Mouse (Mus musculus) hindbrain, embryonic 16.5 days (tissue): ENCODE measurements at regions not wholly inside any gene's neighbourhood (a gene's known extent, or its start where the extent isn't known, plus 50 kb on each side); places are given as distances from the start of the nearest gene placed in this dataset.

Source experiments
- ATAC-seq: fragments of 200-750 bp; cut with Nextera tagmentation; 2 replicates; pipeline ENCODE4 v1.8.0; 2017; ENCODE audit warnings: moderate TSS enrichment, moderate library complexity
- H3K27ac ChIP-seq: fragments of 300-500 bp; sonication (generic); 2 replicates; pipeline ENCODE4 v1.5.1; 2014; ENCODE audit warnings: low read depth, mild to moderate bottlenecking, control low read depth, low read length, moderate library complexity
- H3K27me3 ChIP-seq: fragments of 300-500 bp; sonication (generic); replicated peaks from 2 replicates; pipeline ENCODE4 v1.6.1; 2014; ENCODE audit warnings: low read length; ENCODE audit not compliant: control insufficient read depth, insufficient read depth
- H3K36me3 ChIP-seq: fragments of 300-500 bp; sonication (generic); 2 replicates; pipeline ENCODE4 v1.6.1; 2014; ENCODE audit warnings: mild to moderate bottlenecking, low read length, moderate library complexity, mixed read lengths; ENCODE audit not compliant: control insufficient read depth, insufficient read depth
- H3K4me1 ChIP-seq: fragments of 300-500 bp; sonication (generic); 2 replicates; pipeline ENCODE4 v1.6.1; 2014; ENCODE audit warnings: low read depth, low read length; ENCODE audit not compliant: control insufficient read depth, insufficient read depth
- H3K4me2 ChIP-seq: fragments of 300-500 bp; sonication (generic); 2 replicates; pipeline ENCODE4 v1.6.1; 2014; ENCODE audit warnings: mild to moderate bottlenecking, low read length, control low read depth, moderate library complexity
- H3K4me3 ChIP-seq: fragments of 300-500 bp; sonication (generic); 2 replicates; pipeline ENCODE4 v1.5.1; 2014; ENCODE audit warnings: mild to moderate bottlenecking, low read length, control low read depth, moderate library complexity
- H3K9ac ChIP-seq: fragments of 300-500 bp; sonication (generic); 2 replicates; pipeline ENCODE4 v1.6.1; 2014; ENCODE audit warnings: low read depth, mild to moderate bottlenecking, control low read depth, low read length, moderate library complexity
- H3K9me3 ChIP-seq: fragments of 300-500 bp; sonication (generic); 2 replicates; pipeline ENCODE4 v1.6.1; 2014; ENCODE audit warnings: mild to moderate bottlenecking, low read length, moderate library complexity; ENCODE audit not compliant: control insufficient read depth
- WGBS: fragments of 180-500 bp; shearing (Covaris S2); extraction: QIAGEN DNeasy Blood & Tissue Kit; methylation state at CpG from one replicate; pipeline ENCODE4 v1.1.7; 2014; 5-methylcytosine and 5-hydroxymethylcytosine counted together

- Histone ChIP-seq H3K27me3 (no peaks in the 10 kb centered on the region), H3K36me3 (no peaks in the 10 kb centered on the region), H3K9me3 (no peaks in the 10 kb centered on the region), H3K27ac (no peak overlapping the region), H3K4me1 (no peaks in the 10 kb centered on the region), H3K4me3 (no peak overlapping the region), H3K4me2 (no peak overlapping the region), H3K9ac (no peak overlapping the region)
- WGBS: 96% methylated on average over 1 of the region's 1 CpGs
- ATAC-seq: no peak
Observed at GRCm38 (mm10) chr15:67419733-67420132, 919.0 kb upstream of the Lrrc6 start.

DNA sequence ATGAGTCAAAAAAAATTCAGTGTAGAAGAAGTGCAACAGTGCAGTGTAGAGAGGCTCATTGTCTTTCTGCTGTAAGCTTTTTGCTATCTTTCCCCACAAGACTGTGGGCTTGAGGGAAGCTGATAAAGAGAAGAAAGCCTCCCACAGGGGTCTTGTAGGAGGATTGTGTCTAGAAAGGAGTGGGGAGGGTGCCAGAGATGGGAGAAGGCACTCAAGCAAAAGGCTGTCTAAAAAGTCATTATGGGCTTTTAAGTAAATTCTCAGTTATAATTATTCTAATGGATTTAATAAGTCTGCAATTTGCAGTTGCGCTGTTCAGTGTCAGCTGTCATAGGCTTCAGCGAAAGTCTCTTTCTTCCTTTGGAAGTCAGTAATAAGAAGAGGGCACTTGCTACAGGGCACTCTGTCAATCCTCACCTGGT is 917.0 kb upstream of the Lrrc6 start:
- Histone ChIP-seq H3K9me3 (no peaks in the 10 kb centered on the region), H3K4me3 (no peak overlapping the region), H3K4me2 (no peak overlapping the region), H3K27me3 (no peaks in the 10 kb centered on the region), H3K36me3 (no peaks in the 10 kb centered on the region), H3K4me1 (no peaks in the 10 kb centered on the region), H3K9ac (no peak overlapping the region), H3K27ac (no peak overlapping the region)
- ATAC-seq: no peak
- WGBS: 87% methylated on average over 2 of the region's 2 CpGs

- Histone ChIP-seq H3K9me3 (no peaks in the 10 kb centered on the region), H3K4me3 (no peak overlapping the region), H3K36me3 (no peaks in the 10 kb centered on the region), H3K27ac (no peak overlapping the region), H3K9ac (no peak overlapping the region), H3K4me1 (no peaks in the 10 kb centered on the region), H3K27me3 (no peaks in the 10 kb centered on the region), H3K4me2 (no peak overlapping the region)
- ATAC-seq: no peak
- WGBS: 73% methylated on average over 2 of the region's 2 CpGs
Observed at GRCm38 (mm10) chr15:67415840-67416239, 915.1 kb upstream of the Lrrc6 start.

- H3K27me3 ChIP-seq: no peaks in the 10 kb centered on the region
- no peaks in the 10 kb centered on the region for H3K36me3 ChIP-seq
- no peaks in the 10 kb centered on the region for H3K4me1 ChIP-seq
- H3K9me3 ChIP-seq: no peaks in the 10 kb centered on the region
- H3K4me2 ChIP-seq: no peak overlapping the region
- WGBS: 91% methylated on average over 3 of the region's 3 CpGs
- no peak overlapping the region for H3K27ac ChIP-seq
- H3K9ac ChIP-seq: no peak overlapping the region
- ATAC-seq: no peak
- no peak overlapping the region for H3K4me3 ChIP-seq
Observed at GRCm38 (mm10) chr15:67414371-67414930, 913.7 kb upstream of the Lrrc6 start.

GRCm38 (mm10) chr15:67413581-67413980 is 912.9 kb upstream of the Lrrc6 start:
- 93% methylated on average over 3 of the region's 3 CpGs for WGBS
- Histone ChIP-seq H3K36me3 (no peaks in the 10 kb centered on the region), H3K27me3 (no peaks in the 10 kb centered on the region), H3K4me3 (no peak overlapping the region), H3K9me3 (no peaks in the 10 kb centered on the region), H3K4me2 (no peak overlapping the region), H3K9ac (no peak overlapping the region), H3K27ac (no peak overlapping the region), H3K4me1 (no peaks in the 10 kb centered on the region)
- ATAC-seq: no peak

- Histone ChIP-seq H3K36me3 (no peaks in the 10 kb centered on the region), H3K4me1 (no peaks in the 10 kb centered on the region), H3K4me2 (no peak overlapping the region), H3K4me3 (no peak overlapping the region), H3K9ac (no peak overlapping the region), H3K27ac (no peak overlapping the region), H3K9me3 (no peaks in the 10 kb centered on the region), H3K27me3 (no peaks in the 10 kb centered on the region)
- no peak for ATAC-seq
- WGBS: 93% methylated on average over 1 of the region's 1 CpGs
Observed at GRCm38 (mm10) chr15:67412394-67412793, 911.7 kb upstream of the Lrrc6 start.

GRCm38 (mm10) chr15:67411657-67412056 is 910.9 kb upstream of the Lrrc6 start:
- no peak for ATAC-seq
- WGBS: 85% methylated on average over 2 of the region's 2 CpGs

DNA sequence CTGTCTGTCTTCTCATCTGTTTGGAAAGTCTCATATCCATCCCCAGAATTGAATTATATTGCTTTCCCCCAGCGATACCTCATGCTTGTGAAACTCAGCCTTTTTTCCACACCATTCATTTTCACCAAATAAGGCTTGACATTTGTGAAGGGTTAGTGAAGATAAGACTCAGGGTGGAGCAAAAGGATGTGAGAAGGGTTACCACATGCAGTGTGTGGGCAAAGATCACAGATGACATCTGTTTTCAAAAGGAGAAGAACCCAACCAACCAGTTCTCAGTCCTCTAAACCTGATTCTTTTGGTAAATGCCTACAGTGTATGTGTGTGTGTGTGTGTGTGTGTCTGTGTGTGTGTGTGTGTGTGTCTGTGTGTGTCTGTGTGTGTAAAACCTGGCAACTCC is 909.3 kb upstream of the Lrrc6 start:
- Histone ChIP-seq H3K9me3 (no peaks in the 10 kb centered on the region), H3K27me3 (no peaks in the 10 kb centered on the region), H3K4me1 (no peaks in the 10 kb centered on the region), H3K36me3 (no peaks in the 10 kb centered on the region), H3K4me2 (no peak overlapping the region), H3K4me3 (no peak overlapping the region), H3K9ac (no peak overlapping the region), H3K27ac (no peak overlapping the region)
- ATAC-seq: no peak
- 82% methylated on average over 1 of the region's 1 CpGs for WGBS

More at GRCm38 (mm10) chr15:67411657-67412056, 910.9 kb upstream of the Lrrc6 start:
- no peak overlapping the region for H3K4me3 ChIP-seq
- H3K27ac ChIP-seq: no peak overlapping the region
- no peaks in the 10 kb centered on the region for H3K27me3 ChIP-seq
- no peaks in the 10 kb centered on the region for H3K9me3 ChIP-seq
- H3K36me3 ChIP-seq: no peaks in the 10 kb centered on the region
- no peaks in the 10 kb centered on the region for H3K4me1 ChIP-seq
- H3K9ac ChIP-seq: no peak overlapping the region
- H3K4me2 ChIP-seq: no peak overlapping the region

DNA sequence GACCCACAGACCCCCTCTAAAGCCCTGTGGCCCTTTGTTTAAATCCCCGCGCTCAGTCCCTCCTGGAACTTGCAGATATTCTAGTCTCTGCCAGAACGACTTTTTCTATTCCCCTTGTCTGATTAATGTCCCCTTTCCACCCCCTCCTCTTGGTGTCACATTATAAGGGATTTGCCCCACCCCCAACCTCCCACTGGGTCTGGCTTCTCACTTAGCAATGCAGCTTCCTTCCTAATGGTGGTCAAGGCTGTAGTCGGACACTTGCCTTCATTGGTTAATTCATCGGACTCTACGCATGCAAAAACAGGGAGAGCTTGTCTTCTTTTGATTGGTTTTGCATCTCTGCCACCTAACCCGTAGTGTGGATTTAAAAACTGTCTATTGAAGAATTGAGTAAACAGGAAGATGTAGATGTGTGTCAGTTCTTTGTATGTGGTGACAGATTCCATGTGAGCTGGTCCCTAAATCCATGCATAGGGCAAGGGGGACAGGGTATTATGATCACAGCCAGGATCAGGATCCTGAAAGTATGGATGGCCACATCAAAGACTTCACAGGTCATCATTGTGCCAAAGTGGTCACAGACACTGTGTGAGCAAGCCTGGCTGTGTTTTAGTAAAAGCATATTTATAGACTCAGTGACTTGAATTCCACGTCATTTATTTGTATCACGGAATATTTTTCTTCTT is 908.3 kb upstream of the Lrrc6 start:
- Histone ChIP-seq H3K9me3 (no peaks in the 10 kb centered on the region), H3K4me3 (no peak overlapping the region), H3K4me1 (no peaks in the 10 kb centered on the region), H3K9ac (no peak overlapping the region), H3K27me3 (no peaks in the 10 kb centered on the region), H3K27ac (no peak overlapping the region), H3K4me2 (no peak overlapping the region), H3K36me3 (no peaks in the 10 kb centered on the region)
- WGBS: 70% methylated on average over 9 of the region's 9 CpGs
- no peak for ATAC-seq
